ENCODE assay signal across 8 mouse cellular contexts in the genomic region with DNA sequence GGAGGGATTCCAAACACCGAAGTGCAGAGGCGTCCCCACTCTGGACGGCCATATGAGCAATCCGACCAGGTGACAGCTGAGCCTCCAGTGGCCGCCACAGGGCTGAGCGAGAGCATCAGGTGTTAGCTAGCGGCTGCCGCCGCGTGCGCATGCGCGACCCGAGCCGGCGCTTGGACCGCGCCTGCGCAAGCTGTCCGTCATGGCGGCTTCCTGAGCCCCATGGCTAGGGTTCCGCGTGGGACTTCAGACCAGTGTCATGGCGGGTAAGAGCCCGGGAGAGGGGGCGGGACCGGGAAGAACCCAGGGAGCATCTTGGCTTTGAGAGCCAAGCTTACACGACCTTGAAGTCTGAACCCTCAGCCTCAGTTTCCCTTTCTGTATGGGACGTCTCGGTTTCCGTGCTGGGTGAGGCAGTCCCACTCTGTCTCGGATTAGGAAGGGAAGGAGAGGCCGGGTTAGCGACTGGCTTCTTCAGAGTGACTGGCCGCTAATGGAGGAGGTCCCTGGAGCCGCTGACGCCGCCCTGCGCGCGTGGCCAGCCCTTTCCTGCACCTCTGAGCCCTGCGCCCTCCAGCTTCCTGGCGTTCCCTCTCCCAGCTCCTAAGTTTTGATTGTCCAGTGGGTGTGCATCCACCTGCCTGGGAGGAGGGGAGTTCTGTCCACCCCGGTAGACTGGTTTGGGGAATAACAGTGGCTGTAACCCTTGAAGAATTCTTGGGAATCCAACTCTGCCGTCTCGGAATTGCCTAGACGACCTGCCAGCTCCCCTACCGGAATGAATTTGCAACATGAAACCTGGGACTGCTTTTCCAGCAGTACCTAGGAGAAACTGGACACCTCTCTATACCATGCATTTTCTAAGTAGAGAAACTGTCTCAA. TPM values are rescaled to one million over a fixed set of nuclear protein-coding genes. Genes with fewer than 3 reads are reported as not detected.
DNase-seq lines count a peak whose midpoint lies in the region; ATAC-seq and TF ChIP-seq lines count a peak whose summit lies in the region.

Gene Mettl22 (plus strand): TSS at position 186 of the 879 bp plus-strand sequence.

- H3K27ac ChIP-seq in cortical plate, adult 2 months (ENCODE audit: insufficient read depth, low read length), result no peak within 1 kb of the TSS

- H3K4me1 ChIP-seq in cortical plate, adult 2 months (ENCODE audit: control insufficient read depth, insufficient read depth, low read length), result no peaks in the 10 kb centered on the region
- peaks cover 37% of the 10 kb centered on the region for H3K4me1 ChIP-seq in megakaryocyte, embryonic 14.5 days

- H3K9me3 ChIP-seq in megakaryocyte, embryonic 14.5 days, result no peaks in the 10 kb centered on the region

- DNase-seq in gastrocnemius, adult 8-10 months (ENCODE audit: low spot score in 2 of 2), result peak; percentile 83 to 91
- DNase-seq in hindlimb bud, embryonic 11.5 days (ENCODE audit: extremely low spot score, low read depth, low spot score), result peak; percentile 78
- DNase-seq in left cerebral cortex, adult 8-10 months (ENCODE audit: low spot score in 2 of 2), result peak; percentile 84 to 88
- DNase-seq in right cerebral cortex, postnatal 10 days (ENCODE audit: low spot score in 2 of 2), result peak; percentile 94
- DNase-seq in urinary bladder, postnatal 25 days (ENCODE audit: low spot score), result peak; percentile 89

- TF ChIP-seq CTCF in cortical plate, adult 2 months (IDR thresholded peaks at IDR 0.05; ENCODE audit: extremely low read depth, insufficient read depth, low read length), result no peak

- peak; percentile 94 for ATAC-seq in activated CD4-positive, CD25-positive, alpha-beta regulatory T cell, adult 4 months

- H3K36me3 ChIP-seq in megakaryocyte, embryonic 14.5 days (replicated peaks; ENCODE audit: low read length), result peaks cover 11% of the 10 kb centered on the region

- H3K27me3 ChIP-seq in megakaryocyte, embryonic 14.5 days (replicated peaks), result no peaks in the 10 kb centered on the region

- peak within 1 kb of the TSS; percentile 61 for H3K4me3 ChIP-seq in cortical plate, adult 2 months (ENCODE audit: insufficient read depth, low read length)
- peak within 1 kb of the TSS; percentile 95 for H3K4me3 ChIP-seq in megakaryocyte, embryonic 14.5 days (replicated peaks)

- TF ChIP-seq POLR2A in cortical plate, adult 2 months (IDR thresholded peaks at IDR 0.05; ENCODE audit: extremely low read depth, insufficient read depth, low read length), result peak; percentile 61; the same call in 1 of the 2 replicates

RNA-seq across cellular contexts. Expression of gene Mettl22, which starts in this region (rescaled TPM):
- polyA plus RNA-seq in activated CD4-positive, CD25-positive, alpha-beta regulatory T cell, adult 4 months (2017; shearing (Covaris generic)), result 10 to 100 TPM; 16.4 to 32.0 TPM
- 69.3 and 69.5 TPM in 2 replicates for polyA plus RNA-seq in cortical plate, adult 2 months (2012; rRNA removed)
- total RNA-seq in gastrocnemius, adult 8-10 months (2022), result 10 to 100 TPM; 76.5 to 91.7 (median 85.3) TPM
- total RNA-seq in left cerebral cortex, adult 8-10 months (2022), result 10 to 100 TPM; 25.5 to 28.8 (median 27.7) TPM
- 5.9 and 18.9 TPM in 2 replicates for polyA plus RNA-seq in megakaryocyte, embryonic 14.5 days (2012; ENCODE audit: insufficient read depth, low replicate concordance)
